Mouse (Mus musculus): ENCODE measurements around the gene Cry2. TPM values are rescaled to one million over a fixed set of nuclear protein-coding genes. Genes with fewer than 3 reads are reported as not detected.
A peak's percentile ranks its signal among the peaks of the same experiment; 100 is the strongest.

The Cry2 gene
- polyA plus RNA-seq, 1 experiment, result 8.0 TPM

- Histone ChIP-seq H3K4me3 (replicated peaks; ENCODE audit: control insufficient read depth, low read depth, low read length) (no peak overlapping the region), H3K27ac (ENCODE audit: control insufficient read depth, insufficient read depth, low read depth, low read length, poor library complexity) (no peak overlapping the region), H3K4me1 (ENCODE audit: control insufficient read depth, insufficient read depth, low read length) (no peaks in the 10 kb centered on the region)
- TF ChIP-seq POLR2A (IDR thresholded peaks at IDR 0.05; ENCODE audit: borderline replicate concordance, control insufficient read depth, low read depth, low read length), result no peak
- TF ChIP-seq CTCF (IDR thresholded peaks at IDR 0.05; ENCODE audit: control insufficient read depth, insufficient read depth, low read length), result no peak
- WGBS, result 74% methylated on average over 12 of the region's 12 CpGs
Observed at GRCm38 (mm10) chr2:92471886-92472670, 38.2 kb upstream of the Cry2 start.

- Histone ChIP-seq H3K4me1 (ENCODE audit: control insufficient read depth, insufficient read depth, low read length) (peaks cover 5% of the 10 kb centered on the region), H3K27ac (ENCODE audit: control insufficient read depth, insufficient read depth, low read depth, low read length, poor library complexity) (peak overlapping the region; percentile 80; the same call in 1 of the 2 replicates), H3K4me3 (replicated peaks; ENCODE audit: control insufficient read depth, low read depth, low read length) (no peak overlapping the region)
- TF ChIP-seq CTCF (IDR thresholded peaks at IDR 0.05; ENCODE audit: control insufficient read depth, insufficient read depth, low read length) (no peak), POLR2A (IDR thresholded peaks at IDR 0.05; ENCODE audit: borderline replicate concordance, control insufficient read depth, low read depth, low read length) (no peak)
- 21% methylated on average over 3 of the region's 3 CpGs for WGBS
Observed at GRCm38 (mm10) chr2:92464690-92465089, 30.8 kb upstream of the Cry2 start.

GRCm38 (mm10) chr2:92461215-92461614 lies 27.4 kb upstream of the Cry2 start:
- Histone ChIP-seq H3K4me3 (replicated peaks; ENCODE audit: control insufficient read depth, low read depth, low read length) (no peak overlapping the region), H3K27ac (ENCODE audit: control insufficient read depth, insufficient read depth, low read depth, low read length, poor library complexity) (no peak overlapping the region), H3K4me1 (ENCODE audit: control insufficient read depth, insufficient read depth, low read length) (peaks cover 15% of the 10 kb centered on the region)
- 83% methylated on average over 1 of the region's 1 CpGs for WGBS
- no peak for TF ChIP-seq CTCF (IDR thresholded peaks at IDR 0.05; ENCODE audit: control insufficient read depth, insufficient read depth, low read length)
- TF ChIP-seq POLR2A (IDR thresholded peaks at IDR 0.05; ENCODE audit: borderline replicate concordance, control insufficient read depth, low read depth, low read length), result no peak

GRCm38 (mm10) chr2:92459921-92460707 lies 26.3 kb upstream of the Cry2 start, which contains the start of gene Slc35c1:
Slc35c1 (minus strand) TSS chr2:92460538.
- Histone ChIP-seq H3K4me3 (replicated peaks; ENCODE audit: control insufficient read depth, low read depth, low read length) (peak within 1 kb of the TSS; percentile 99), H3K27ac (ENCODE audit: control insufficient read depth, insufficient read depth, low read depth, low read length, poor library complexity) (peak within 1 kb of the TSS; percentile 83), H3K4me1 (ENCODE audit: control insufficient read depth, insufficient read depth, low read length) (peaks cover 13% of the 10 kb centered on the region)
- no peak for TF ChIP-seq CTCF (IDR thresholded peaks at IDR 0.05; ENCODE audit: control insufficient read depth, insufficient read depth, low read length)
- peak; percentile 67; the same call in 1 of the 2 replicates for TF ChIP-seq POLR2A (IDR thresholded peaks at IDR 0.05; ENCODE audit: borderline replicate concordance, control insufficient read depth, low read depth, low read length)
- WGBS, result 4% methylated on average over 34 of the region's 34 CpGs

GRCm38 (mm10) chr2:92459141-92459920 lies 25.5 kb upstream of the Cry2 start:
- peak; percentile 10; the same call in 1 of the 2 replicates for TF ChIP-seq CTCF (IDR thresholded peaks at IDR 0.05; ENCODE audit: control insufficient read depth, insufficient read depth, low read length)
- TF ChIP-seq POLR2A (IDR thresholded peaks at IDR 0.05; ENCODE audit: borderline replicate concordance, control insufficient read depth, low read depth, low read length), result peak; percentile 91; the same call in 1 of the 2 replicates
- peak overlapping the region; percentile 99 for H3K4me3 ChIP-seq (replicated peaks; ENCODE audit: control insufficient read depth, low read depth, low read length)
- H3K4me1 ChIP-seq (ENCODE audit: control insufficient read depth, insufficient read depth, low read length), result peaks cover 11% of the 10 kb centered on the region
- peak overlapping the region; percentile 83 for H3K27ac ChIP-seq (ENCODE audit: control insufficient read depth, insufficient read depth, low read depth, low read length, poor library complexity)
- WGBS, result under 1% methylated on average over 55 of the region's 55 CpGs

GRCm38 (mm10) chr2:92458481-92458880 lies 24.6 kb upstream of the Cry2 start:
- Histone ChIP-seq H3K27ac (ENCODE audit: control insufficient read depth, insufficient read depth, low read depth, low read length, poor library complexity) (no peak overlapping the region), H3K4me1 (ENCODE audit: control insufficient read depth, insufficient read depth, low read length) (peaks cover 11% of the 10 kb centered on the region), H3K4me3 (replicated peaks; ENCODE audit: control insufficient read depth, low read depth, low read length) (peak overlapping the region; percentile 99)
- TF ChIP-seq POLR2A (IDR thresholded peaks at IDR 0.05; ENCODE audit: borderline replicate concordance, control insufficient read depth, low read depth, low read length), result no peak
- TF ChIP-seq CTCF (IDR thresholded peaks at IDR 0.05; ENCODE audit: control insufficient read depth, insufficient read depth, low read length), result no peak
- 17% methylated on average over 13 of the region's 13 CpGs for WGBS

- 18% methylated on average over 8 of the region's 8 CpGs for WGBS
- Histone ChIP-seq H3K4me3 (replicated peaks; ENCODE audit: control insufficient read depth, low read depth, low read length) (peak overlapping the region; percentile 15), H3K27ac (ENCODE audit: control insufficient read depth, insufficient read depth, low read depth, low read length, poor library complexity) (no peak overlapping the region), H3K4me1 (ENCODE audit: control insufficient read depth, insufficient read depth, low read length) (peaks cover 11% of the 10 kb centered on the region)
- no peak for TF ChIP-seq POLR2A (IDR thresholded peaks at IDR 0.05; ENCODE audit: borderline replicate concordance, control insufficient read depth, low read depth, low read length)
- no peak for TF ChIP-seq CTCF (IDR thresholded peaks at IDR 0.05; ENCODE audit: control insufficient read depth, insufficient read depth, low read length)
Observed at GRCm38 (mm10) chr2:92456970-92457530, 23.2 kb upstream of the Cry2 start.
